Mouse (Mus musculus): Measurements from ENCODE around the gene Cdk5rap3.

Gene Cdk5rap3

DNA sequence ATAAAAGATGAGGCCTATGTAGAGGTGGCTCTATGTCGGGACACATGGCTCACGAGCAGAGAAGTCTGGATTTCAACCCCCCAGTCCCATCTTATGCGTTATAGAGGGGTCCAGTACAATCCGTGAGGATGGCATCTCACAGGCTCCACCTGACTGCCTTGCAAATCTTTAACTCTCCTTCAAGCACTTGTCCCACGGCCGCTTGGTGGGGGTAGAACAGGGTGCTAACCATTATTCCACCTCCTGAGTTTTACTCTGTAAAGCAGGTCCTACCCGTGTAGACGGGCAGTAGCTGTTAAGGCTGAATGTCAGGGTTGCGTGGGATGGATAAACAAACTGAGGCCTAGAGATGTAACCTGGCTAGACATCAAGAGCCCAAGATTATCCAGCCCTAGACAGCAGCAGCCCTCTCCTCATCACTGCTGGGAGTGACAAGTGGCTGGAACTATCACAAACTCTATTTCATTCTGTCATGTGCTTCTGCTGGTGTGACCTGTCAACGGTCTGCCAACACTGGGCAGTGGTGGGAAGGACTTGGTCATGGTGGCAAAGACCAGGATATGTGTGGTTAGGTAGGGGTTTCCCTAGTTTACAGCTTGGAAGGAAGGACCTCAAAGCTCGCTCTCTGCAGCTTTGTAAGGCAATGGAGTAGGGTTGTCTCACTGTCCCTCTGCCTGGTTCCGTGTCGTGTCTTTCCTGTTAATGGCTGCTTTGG, 17.4 kb upstream of the Cdk5rap3 start:
- DNase-seq (ENCODE audit: low spot score): no peak

DNA sequence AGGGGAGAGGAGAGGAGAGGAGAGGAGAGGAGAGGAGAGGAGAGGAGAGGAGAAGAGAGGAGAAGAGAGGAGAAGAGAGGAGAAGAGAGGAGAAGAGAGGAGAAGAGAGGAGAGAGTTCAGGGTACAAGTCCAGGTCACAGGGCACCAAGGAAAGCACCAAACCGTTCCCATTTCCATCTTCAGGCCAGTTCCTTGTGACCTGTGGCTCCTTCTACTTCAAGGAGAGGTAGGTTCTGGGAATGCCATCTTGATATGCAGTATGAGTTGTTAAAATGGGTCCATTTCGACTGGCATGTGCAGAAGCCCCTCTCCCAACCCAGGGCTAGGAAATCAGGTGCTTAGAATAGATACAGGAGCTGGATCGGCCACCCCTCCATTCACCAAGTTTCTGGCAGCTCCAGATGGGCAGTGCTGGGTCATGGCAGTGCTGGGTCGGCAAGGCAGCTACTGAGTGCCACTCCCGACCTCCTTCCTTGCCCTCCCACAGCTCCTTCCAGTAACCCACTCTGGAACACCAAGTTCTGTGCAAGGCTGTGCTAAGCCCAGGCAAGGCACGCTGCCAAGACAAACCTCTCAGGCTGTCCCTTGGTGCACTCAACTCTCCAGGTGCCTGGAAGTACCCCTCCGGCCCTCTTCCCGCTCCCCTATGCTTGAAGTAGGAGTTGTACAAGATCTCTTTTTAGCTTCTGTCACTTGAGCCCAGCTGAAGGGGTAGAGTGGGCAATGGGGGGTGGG, 15.2 kb upstream of the Cdk5rap3 start:
- no peak for DNase-seq (ENCODE audit: low spot score)

DNA sequence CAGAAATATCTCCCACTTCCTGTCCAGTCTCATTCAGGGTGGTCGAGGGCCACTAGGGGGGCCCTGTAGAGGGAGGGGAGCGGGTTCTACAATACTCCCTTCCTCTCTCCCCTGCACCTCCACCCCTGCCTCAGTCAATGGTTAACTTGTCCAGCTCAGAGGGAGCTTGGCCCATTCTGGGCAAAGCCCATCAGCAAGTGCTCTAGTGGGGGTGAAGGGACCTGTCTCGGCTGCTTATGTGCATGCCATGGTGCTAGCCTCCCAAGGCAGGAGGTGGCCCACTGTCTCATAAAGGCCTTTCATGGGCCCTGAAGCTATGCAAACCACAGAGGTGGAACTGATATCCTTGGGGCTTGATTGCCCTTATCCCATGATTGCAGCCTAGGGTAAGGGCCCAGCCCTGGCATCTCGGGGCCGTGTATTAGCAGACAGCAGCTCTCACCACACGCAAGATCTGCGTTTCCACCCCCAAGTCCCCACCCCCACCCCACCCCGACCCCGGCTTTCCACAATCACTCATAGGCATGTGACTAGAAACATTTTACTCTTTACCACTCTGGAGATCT, 13.6 kb upstream of the Cdk5rap3 start:
- DNase-seq (ENCODE audit: low spot score): no peak

DNA sequence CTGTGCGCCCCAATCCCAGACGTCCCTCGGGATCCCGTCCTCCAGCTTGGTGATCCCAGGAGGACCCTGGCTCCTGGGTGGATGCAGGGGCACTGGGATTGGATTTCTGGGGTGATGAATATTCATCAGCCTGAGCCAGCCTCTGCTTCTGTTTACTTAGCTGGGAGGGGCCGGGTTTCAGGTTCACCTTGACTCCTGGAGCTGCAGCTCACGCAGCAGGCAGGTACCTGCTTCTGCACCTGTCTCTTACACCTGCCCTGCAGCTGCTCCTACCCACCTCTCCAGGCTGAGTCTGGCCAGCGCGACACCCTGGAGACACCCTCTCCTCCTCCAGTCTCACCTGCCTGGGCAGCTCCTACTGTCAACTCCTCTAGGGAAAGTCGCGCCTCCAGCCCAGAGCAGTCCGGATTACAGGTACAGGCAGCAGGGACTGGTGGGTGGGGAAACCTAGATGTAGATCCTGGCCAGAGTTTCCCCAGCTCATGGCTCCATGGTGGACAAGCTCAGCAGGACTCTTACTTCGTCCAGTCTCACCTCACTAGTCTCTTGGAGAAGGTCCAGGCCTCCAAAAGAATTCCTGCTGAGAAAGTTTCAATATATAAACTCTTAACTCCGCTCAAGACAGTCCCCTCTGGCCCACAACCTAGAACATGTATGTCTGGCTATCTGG, 12.9 kb upstream of the Cdk5rap3 start:
- no peak for DNase-seq (ENCODE audit: low spot score)

DNA sequence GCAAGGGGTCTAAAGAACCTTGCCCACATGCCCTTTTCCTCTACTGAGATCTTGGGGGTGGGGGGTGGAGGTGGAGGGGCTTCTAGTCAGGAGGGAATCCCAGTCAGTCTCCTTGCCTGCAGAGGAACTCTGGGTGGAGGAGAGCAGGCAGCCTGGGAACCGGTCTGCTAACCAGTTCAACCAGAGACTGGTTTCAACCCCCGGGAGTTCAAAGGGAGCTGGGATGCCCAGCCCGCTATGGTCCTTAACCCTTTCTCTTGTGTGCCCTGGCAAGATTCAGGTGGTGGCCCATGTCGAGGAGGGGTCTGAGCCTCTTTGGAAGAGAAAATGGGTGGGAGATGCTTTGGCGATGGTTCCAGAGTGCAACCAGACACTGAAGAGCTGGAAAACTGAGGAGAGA, 12.4 kb upstream of the Cdk5rap3 start:
- DNase-seq (ENCODE audit: low spot score): no peak

DNA sequence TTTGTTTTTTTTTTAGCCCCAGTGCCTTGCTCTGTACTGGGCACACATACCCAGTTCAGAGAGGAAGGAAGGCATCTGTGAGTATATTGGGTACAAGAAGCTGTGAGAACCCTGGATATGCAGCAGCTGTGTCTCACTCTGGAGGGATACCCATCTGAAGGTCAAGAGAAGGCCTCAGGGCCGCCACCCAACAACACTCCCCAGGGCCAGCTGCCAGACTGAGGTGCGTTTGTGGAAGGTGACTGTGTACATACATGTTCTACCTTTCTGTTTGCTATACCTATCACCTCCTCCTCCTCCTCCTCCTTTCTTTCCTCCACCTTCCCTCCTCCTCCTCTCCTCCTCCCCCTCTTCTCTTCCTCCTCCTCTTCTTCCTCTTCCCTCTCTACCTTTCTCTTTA, 11.8 kb upstream of the Cdk5rap3 start, which contains the start of gene Prr15l:
Prr15l (plus strand) TSS at position 17 of the 400 bp plus-strand sequence.
- DNase-seq (ENCODE audit: low spot score): no peak

DNA sequence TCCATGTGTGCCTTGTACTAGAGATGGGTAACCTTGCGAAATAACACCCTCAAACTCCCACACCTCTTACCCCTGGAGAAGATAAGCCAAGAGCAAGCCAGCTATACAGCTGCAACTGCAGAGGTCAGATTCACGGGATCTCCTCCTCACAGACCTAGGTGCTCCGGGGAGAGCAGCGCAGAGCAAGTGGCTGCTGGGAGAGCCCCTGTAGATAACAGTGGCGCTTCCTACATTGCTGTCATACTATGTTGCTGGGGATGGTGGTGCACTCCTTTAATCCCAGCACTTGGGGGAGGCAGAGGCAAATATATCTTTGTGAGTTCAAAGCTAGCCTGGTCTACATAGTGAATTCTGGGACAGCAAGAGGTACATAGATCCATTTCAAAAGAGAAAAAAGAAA, 10.3 kb upstream of the Cdk5rap3 start:
- no peak for DNase-seq (ENCODE audit: low spot score)

DNA sequence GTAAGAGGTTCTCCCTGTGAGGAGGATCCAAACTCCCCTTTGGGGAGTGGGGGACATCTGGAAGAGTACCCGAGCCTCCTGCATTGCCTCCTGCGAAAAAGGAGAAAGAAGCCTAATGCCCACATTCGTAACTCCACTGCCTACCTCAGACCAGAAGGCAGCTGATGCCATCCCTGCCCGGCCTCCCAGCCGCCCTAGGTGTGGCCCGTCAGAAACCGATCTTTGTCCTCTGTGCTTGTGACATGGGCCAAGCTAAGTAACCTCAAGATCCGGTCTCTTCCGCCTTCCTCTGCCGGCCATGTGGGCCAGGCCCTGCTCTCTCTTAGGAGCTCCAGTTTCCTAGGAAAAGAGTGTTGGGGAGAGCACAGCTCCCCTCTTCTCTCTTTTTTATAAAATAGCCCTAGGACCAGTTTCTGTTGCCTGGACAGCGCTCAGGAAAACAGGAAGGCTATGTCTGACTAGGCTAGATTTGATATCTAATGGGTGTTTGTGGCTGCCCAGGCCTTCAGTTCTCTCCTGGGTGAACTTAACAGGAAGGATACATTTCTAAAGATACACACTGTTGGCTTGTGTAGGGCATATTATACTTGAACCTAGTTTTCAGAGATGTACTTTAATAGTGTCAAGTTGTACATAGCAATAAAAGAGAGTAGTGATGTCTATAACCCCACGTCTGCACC, 9.3 kb upstream of the Cdk5rap3 start:
- DNase-seq (ENCODE audit: low spot score): no peak

DNA sequence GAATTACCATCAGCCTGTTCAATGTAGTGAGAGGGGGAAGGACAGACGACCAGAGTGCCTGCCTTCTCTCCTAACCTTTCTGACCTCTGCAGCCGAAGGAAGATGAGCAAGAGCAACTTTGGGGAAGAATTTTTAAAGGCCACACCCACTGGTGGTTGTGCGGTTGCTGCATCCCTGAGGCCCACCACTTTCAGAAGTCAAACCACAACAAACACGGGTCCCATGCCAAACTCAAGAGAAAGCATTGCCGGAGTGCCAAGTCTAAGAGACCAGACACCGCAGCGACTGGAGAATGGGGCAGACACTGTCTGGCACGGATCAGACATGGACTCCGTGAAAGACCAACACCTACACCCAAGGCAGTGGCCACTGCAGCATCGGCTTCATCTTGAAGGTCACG, 8.6 kb upstream of the Cdk5rap3 start:
- DNase-seq (ENCODE audit: low spot score): no peak

DNA sequence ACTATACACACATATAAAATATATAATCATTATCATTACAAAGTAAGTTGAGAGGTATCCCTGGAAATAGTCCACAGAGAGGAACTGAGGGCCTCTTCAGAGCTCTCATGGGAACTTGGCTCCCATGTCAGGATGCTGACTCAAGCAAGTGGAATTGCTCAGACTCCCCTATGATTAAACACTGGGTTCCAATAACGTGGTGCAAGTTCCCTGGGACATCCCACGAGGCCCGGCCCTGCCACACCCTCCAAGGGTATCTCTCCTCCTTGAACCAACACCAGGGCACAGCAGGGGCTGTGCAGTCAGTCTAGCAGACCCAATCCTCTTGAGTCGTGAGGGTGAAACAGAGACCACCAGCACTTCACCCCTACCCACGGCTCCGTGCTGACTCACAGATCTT, 2.7 kb upstream of the Cdk5rap3 start:
- DNase-seq (ENCODE audit: low spot score): no peak

DNA sequence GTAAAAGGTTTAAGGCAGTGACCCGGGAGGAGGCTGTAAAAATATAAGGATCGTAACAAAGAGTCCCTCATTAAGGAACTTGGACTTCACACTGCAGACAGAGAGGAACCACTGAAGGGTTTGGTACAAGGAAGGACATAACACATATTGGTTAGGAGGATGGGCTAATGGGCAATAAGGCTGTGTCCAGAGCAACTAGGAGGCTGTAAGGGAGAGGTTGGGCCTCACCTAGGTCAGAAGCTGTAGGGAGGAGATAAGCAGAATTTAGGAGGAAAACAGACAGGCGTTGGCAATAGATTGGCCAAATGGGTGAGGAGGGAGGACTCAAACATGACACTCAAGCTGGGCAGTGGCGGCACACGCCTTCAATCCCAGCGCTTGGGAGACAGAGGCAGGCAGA, 1.1 kb upstream of the Cdk5rap3 start:
- no peak for DNase-seq (ENCODE audit: low spot score)

DNA sequence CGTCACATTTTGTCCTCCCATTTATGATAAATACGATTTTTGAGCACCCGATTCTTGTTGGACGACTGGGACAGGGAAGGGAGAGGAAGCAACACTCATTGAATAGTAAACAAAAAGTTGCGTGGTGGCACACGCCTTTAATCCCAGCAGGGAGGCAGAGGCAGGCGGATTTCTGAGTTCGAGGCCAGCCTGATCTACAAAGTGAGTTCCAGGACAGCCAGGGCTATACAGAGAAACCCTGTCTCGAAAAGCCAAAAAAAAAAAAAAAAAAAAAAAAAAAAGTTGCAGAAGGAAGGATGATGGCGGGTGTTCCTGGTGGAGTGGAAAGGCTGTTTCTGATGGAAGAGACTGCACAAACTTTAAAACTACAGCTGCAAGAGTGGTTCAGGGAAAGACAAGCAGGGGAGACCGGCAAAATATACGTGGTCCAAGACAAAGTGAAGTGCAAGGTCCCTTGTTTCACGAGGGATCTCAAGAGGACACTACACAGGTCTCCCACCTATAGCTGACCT, 645 bp upstream of the Cdk5rap3 start:
- no peak for DNase-seq (ENCODE audit: low spot score)

DNA sequence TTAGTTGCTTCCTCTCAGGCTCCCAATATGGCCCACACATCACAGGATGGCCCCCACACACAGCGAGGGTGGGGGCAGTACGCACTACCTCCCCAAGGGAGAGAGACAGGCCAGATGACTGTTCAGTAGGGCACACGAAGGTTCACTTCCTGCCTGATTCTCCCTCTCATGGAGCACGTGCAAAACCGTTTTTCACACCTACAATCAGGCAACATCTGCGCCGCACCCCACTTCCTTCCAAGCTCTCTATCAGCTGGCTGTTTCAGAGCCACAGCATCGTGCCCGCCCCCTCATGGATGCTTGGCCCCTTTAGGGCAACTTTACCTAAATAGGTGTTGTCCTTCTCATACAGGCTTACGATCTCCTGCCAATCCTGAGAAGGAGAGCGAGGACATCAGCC, 3.6 kb downstream of the Cdk5rap3 start:
- no peak for DNase-seq (ENCODE audit: low spot score)

DNA sequence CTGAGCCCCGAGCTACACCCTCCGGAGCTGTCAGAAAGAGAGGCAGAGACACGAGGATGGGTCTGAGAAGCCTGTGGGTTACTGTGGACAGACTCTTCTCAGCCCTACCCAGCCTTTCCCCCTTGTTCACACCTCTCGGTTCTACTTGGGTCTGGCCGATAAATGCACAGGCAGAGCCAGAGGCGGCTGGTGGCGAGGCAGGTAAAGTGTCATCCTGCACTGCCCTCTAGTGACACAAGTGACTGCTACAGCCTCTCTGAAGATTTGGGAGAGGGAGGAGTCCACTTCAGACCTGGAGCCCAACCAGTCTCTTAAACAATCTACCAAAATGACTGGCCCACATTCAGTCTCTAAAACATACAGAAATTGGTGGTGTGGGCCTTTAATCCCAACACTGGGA, 6.3 kb downstream of the Cdk5rap3 start:
- DNase-seq (ENCODE audit: low spot score): peak; percentile 96

DNA sequence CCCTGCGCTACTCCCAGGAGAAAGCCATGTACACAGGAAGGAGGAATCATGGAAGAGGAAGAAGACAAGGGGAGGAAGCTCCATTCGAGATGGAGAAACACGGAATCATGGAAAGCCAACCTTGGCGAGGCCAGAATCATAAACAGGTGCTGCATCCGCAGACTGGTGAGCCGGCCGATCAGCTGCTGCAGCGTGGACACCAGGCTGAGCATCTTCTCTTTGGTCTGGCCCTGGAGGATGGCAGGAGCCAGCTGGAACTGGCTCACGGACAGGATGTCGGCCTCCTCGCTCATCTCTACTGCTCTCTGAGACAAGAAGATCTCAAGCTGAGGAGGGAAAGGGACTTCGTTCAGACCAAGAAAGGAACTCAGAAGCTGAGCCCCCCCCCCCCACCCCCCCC, 7.7 kb downstream of the Cdk5rap3 start:
- DNase-seq (ENCODE audit: low spot score): no peak

DNA sequence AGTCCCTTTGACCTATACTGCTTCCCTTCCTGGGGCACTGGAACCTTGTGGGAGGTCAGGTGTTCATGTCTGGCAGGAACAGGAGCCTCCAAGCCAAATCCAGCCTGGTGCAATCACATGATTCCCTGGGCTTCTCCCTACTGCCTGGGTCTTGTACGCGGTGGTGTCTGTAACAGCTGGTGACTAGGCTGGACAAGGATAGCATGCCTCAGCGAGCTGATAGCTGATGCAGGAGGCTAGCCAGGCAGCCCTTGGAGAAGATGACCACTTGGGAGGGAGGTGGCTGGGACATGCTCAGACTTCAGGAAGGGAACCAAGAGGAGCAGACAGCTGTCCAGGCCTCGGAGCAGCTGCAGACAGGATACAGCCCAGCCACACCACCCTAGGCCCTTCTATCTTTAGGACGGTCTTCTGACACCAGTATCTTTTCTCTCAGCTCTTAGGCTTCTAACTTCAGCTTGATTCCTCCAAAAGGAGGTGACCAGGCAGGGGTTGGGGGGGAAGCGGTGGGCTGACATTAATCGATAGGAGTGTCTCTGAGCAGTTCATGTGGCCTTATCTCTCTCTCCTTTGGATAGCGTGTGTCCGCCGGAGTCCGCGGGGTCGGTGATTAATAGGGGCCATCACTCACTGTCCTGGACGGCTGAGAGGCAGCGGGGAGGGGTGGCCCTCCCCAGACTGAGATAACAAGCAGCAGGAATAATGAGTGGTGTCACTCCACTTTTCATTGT, 9.7 kb downstream of the Cdk5rap3 start:
- DNase-seq (ENCODE audit: low spot score): no peak

DNA sequence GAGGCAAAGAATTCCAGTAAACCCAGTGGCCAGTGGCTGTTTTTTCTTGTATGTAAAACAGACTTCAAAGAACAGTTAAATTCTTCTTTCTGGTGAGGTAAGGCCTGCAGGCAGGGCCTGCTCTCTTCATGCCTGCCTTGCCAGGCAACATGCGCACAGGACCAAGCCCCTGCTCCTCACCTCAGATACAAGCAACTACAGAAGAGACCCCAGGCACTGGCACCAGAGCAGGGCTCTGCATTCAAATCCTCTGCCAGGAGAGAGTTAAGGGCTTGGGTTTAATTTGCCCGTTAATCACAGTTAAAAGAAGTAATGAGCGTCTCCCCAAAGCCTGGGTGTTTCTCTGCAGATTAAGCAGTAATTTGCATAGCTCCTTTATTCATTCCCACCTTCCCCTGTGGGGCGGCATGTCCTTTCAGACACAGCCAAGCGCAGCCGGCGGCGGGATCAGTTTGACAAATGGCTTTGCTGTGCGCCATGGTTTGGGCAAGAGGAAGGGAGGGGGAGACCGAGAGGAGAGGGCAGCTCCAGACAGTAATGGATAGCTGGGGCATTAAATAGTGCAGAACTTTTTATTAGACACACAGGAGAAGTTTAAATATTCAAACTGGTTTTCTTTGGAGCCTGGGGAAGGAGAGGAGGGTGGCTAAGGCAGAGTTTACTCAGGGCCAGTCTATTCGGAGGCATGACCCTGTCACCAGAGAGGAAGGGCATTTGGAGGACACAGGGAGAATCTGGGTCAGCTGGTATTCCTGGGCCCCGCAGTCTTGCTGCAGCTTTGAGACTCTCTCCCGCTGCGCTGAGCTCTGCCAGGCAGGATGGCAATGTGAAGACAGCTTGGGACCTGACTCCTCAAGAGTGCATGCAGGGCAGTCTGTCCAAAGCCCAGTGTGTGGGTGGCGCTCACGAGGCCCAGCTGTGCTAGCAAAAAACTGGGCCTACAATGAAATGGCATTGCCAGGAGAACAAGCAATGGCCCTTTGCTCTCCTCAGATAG, 13.4 kb downstream of the Cdk5rap3 start:
- DNase-seq (ENCODE audit: low spot score): no peak

DNA sequence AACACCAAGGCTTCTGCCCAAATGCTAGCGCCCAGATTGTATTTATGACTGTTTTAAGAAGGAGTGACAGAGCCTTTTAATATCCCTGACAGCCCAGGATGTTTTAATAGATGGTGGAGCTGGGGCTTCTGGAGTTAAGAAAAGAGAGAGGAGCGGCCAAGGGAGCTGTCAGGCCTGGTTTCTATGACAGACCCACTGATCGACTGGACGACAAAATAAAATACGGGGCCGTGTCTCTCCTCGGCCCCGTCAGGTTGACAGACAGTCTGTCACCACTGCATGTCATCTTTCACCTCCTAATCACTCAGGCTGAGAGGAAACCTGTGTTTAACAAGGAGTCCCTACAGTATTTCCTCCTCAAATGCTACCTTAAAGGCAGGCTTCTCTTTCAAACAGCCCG, 15.0 kb downstream of the Cdk5rap3 start:
- no peak for DNase-seq (ENCODE audit: low spot score)

DNA sequence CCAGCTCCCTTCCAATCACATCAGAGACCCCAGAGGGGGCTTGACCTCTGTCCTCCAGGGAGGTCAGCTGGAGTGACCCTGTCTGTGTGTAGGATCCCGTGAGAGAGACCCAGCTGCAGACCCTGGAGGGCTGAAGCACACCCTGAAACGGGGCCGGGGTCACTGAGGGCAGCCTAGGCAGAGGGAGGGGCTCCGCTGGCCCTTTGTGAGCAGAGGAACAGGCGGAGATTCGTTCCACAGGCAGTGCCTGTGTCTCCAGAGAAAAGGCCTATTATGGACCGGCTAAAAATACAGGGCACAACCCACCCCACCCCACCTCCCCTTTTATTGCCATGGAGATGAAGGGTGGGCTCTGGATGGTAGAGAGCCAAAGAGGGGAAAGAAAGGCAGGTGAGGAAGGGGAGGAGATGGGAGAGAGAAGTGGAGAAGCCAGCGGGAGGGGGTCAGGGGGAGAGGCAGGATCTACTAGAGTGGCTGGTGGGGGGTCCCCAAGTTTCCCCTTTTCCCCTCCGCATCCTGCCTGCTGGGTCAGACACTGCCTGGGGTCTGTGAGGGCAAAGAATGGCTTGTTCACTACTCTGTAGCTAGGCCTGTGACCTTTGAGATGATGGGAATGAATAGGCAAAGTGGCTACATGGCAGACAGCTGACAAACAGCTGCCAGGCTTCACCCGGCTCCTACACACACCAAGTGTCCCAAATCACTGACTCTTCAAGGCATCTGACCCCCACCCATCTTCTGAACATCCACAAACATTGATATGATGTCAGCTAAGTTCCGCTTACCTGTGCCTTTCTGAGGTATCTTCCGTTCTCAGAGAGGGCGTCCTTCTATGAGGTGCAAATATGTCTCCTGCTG, 16.6 kb downstream of the Cdk5rap3 start:
- peak; percentile 78 for DNase-seq (ENCODE audit: low spot score)

Measured in retina, embryonic 14.5 days (tissue).